Mouse (Mus musculus): Measurements from ENCODE around the gene Zfp428. TPM values are rescaled to one million over a fixed set of nuclear protein-coding genes. Genes with fewer than 3 reads are reported as not detected.

Zfp428 gene
- 0.41 TPM in 1 of 2 replicates, not detected in the other for total RNA-seq (2023)

GRCm38 (mm10) chr7:24506838-24507725 lies at the start of gene Zfp428:
TSS of gene Zfp428 (plus strand) at chr7:24507006.

DNA sequence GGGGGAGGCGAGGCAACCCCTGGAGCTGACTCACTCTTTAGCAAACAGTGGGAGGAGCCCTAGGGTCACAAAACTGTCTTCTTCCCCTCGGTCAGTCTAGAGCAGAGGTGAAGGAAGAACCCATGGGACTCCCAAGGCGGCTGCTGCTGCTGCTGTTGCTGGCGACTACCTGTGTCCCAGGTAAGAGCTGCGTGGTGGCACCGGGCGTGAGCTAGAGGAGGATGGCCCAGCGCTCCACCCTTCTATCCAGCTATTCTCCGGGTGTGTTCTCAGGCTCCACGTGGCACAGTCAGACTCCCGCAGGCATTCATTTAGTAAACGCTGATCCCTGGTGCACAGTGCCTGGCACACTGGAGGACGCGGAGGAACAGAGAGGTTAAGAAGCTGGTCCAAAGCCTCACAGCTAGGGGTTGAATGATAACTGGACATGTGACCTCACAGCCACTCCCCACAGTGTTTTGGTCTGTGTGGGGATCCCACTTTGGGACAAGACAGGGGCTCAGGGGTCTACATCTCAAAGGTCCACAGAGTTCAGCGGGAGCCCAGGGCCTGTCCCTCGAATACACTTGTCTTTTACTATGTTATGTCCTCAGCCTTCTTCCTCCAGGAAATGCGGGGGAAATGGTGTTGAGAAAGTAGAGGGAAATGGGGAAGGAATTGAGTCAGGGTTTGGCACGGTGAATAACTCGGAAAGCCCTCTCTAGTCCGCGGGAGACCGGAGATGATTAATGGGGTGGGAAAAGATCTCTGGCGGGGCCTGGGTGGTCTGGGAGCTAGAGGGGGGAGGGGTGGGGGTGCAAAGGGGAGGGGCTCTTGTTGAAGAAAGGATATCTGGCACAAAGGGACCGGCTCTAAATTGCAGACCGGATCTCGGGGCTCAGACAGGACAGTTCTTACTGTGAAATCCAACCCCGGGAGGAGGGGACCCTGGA lies 44.2 kb upstream of the Zfp428 start, which contains the start of gene Plaur:
TSS of gene Plaur (plus strand) at position 97 of the 932 bp plus-strand sequence.

DNA sequence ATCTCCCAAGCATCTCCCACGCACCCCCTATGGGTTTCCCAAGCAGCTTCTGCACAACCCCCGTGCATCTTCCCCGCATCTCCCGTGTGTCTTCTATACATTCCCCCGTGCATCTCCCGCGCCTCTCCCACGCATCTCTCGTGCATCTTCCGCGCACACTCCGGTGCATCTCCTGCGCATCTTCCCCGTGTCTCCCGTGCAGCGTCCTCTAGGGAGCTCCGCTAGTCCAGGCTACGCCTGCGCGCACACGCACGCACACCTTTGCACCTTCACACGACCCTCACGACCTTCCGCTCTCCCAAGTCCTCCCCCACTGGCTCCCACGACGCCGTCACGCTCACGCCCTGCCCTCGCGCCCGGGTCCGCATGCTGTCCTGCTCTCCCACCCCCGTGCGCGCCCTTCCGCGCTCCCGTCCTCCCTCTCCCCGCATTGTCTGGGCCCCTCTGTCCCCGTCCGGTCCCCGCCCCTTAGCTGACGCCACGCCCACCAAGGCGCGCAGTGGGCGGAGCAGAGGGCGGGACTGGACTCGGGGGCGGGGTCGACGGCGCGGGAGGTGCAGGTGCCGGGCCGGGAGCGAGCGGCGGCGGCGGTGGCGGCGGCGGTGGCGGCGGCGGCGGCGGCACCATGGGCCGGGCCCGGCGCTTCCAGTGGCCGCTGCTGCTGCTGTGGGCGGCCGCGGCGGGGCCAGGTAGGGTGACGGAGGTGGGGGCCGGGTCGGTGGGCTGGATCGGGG lies 25.2 kb upstream of the Zfp428 start, which contains the start of gene Cadm4:
TSS of gene Cadm4 (plus strand) at position 550 of the 734 bp plus-strand sequence.

DNA sequence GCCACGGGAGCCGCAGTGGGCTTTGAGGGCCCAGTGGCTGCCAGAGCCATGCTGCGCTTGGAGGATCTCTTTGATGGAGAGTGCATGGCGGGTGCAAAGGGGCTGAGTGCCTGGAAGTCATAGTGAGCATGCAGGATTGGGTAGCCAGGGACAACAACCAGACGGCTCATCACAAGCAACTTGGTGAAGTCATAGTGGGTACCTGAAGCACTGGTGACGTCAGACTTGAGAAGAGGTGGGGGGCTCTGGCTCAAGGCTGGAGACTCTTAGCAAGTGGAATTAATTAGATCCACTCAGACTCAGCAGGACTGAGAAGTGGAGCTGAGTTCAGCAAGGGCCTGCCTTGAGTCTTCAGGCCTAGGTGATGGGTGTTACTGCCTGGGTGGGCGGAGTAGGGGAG lies 5.5 kb downstream of the Zfp428 start, which contains the start of gene AC161166.1:
TSS of gene AC161166.1 (minus strand) at position 101 of the 400 bp plus-strand sequence.

GRCm38 (mm10) chr7:24530062-24530931 lies 23.5 kb downstream of the Zfp428 start, which contains the start of gene Irgq:
TSS of gene Irgq (plus strand) at chr7:24530689.

DNA sequence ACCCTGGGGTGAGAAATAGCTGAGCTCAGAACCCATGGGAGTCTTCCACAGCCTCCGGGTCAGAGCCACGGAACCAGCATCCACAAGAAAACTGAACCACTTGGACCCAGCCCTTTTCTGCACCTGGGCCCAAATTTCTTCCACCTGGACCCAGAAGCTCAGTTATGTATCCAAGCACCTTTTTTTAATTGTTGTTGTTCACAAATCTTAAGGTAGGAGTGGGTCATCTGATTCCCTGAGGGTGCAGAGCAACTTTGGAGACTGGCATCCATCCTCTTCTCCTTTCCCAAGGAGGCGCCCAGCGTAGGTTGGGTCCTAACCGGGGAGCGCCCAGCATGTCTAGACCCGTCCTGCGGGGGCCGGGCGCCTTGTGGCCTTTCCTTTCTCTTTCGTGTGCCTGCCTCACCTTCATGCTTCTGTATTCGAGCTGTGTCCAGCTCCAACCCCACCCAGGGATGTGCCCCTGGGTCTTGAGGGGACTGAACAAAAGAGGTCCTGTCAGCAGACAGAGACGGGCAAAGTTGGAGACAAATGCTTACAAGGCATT lies 39.3 kb downstream of the Zfp428 start, which contains the start of the genes Pinlyp and Xrcc1:
TSS of gene Pinlyp (minus strand) at position 51 of the 547 bp plus-strand sequence.
TSS of gene Xrcc1 (plus strand) at position 222 of the 547 bp plus-strand sequence.

Other genes with a start within 250 kb of the Zfp428 start
- 0.19 TPM in 1 of 2 replicates, not detected in the other for gene Zfp93, start 236.6 kb upstream of the Zfp428 start, total RNA-seq (2023)
- 1.2 and 1.4 TPM in 2 replicates for gene Zfp61, start 205.8 kb upstream of the Zfp428 start, total RNA-seq (2023)
- gene Zfp94, start 190.3 kb upstream of the Zfp428 start, total RNA-seq (2023): not detected in 2 replicates
- gene Tescl, start 173.1 kb upstream of the Zfp428 start, total RNA-seq (2023): not detected in 2 replicates
- gene Lypd5, start 157.8 kb upstream of the Zfp428 start, total RNA-seq (2023): not detected in 2 replicates
- 18.0 and 26.6 TPM in 2 replicates for gene Kcnn4, start 136.7 kb upstream of the Zfp428 start, total RNA-seq (2023)
- 55.2 and 65.2 TPM in 2 replicates for gene Smg9, start 107.4 kb upstream of the Zfp428 start, total RNA-seq (2023)
- 2.0 and 2.1 TPM in 2 replicates for gene Irgc1, start 54.7 kb upstream of the Zfp428 start, total RNA-seq (2023)
- gene Plaur, start 44.5 kb upstream of the Zfp428 start, total RNA-seq (2023): 1,192 and 1,464 TPM in 2 replicates
- 0.29 TPM in 1 of 2 replicates, not detected in the other for gene Cadm4, start 25.0 kb upstream of the Zfp428 start, total RNA-seq (2023)
- not detected in 2 replicates for gene AC161166.1, start 5.4 kb downstream of the Zfp428 start, total RNA-seq (2023)
- 4.4 and 6.3 TPM in 2 replicates for gene Irgq, start 23.7 kb downstream of the Zfp428 start, total RNA-seq (2023)
- gene Pinlyp, start 39.1 kb downstream of the Zfp428 start, total RNA-seq (2023): not detected in 2 replicates
- gene Xrcc1, start 39.3 kb downstream of the Zfp428 start, total RNA-seq (2023): 29.1 and 35.1 TPM in 2 replicates
- 57.3 and 69.3 TPM in 2 replicates for gene Ethe1, start 80.5 kb downstream of the Zfp428 start, total RNA-seq (2023)
- 0.14 and 0.22 TPM in 2 replicates for gene Zfp575, start 80.6 kb downstream of the Zfp428 start, total RNA-seq (2023)
- 5.0 and 6.5 TPM in 2 replicates for gene Phldb3, start 103.8 kb downstream of the Zfp428 start, total RNA-seq (2023)
- not detected in 2 replicates for gene Lypd3, start 129.5 kb downstream of the Zfp428 start, total RNA-seq (2023)
- not detected in 2 replicates for gene Tex101, start 169.7 kb downstream of the Zfp428 start, total RNA-seq (2023)
- gene BC049730, start 202.2 kb downstream of the Zfp428 start, total RNA-seq (2023): 1.6 and 2.2 TPM in 2 replicates
- gene Gm4763, start 219.9 kb downstream of the Zfp428 start, total RNA-seq (2023): 5.8 and 13.4 TPM in 2 replicates